Mouse (Mus musculus) liver, embryonic 11.5 days (tissue): ENCODE measurements around the gene Rbm12b1. TPM values are rescaled to one million over a fixed set of nuclear protein-coding genes. Genes with fewer than 3 reads are reported as not detected.

Source experiments
- polyA plus RNA-seq: library from polyadenylated mRNA; unstranded; fragments of >200 nt; fragmentation: Nextera tagmentation; extraction: Ambion mirVana; gene quantifications from 2 replicates; pipeline ENCODE4 v1.2.1, GENCODE M21; 2014

The Rbm12b1 gene
- polyA plus RNA-seq, 1 experiment from 2014 or later, result 3.9 TPM

Other genes with a start within 250 kb of the Rbm12b1 start
- 0.10 and 0.14 TPM in 2 replicates for gene Gm10604, start 159.0 kb upstream of the Rbm12b1 start, polyA plus RNA-seq
- gene Rbm12b2, start 50.8 kb upstream of the Rbm12b1 start, polyA plus RNA-seq, result 9.0 and 10.5 TPM in 2 replicates
- 51.6 and 52.8 TPM in 2 replicates for gene Fam92a, start 31.8 kb downstream of the Rbm12b1 start, polyA plus RNA-seq